9 mouse cellular contexts compared by ENCODE assay signal in the genomic region with DNA sequence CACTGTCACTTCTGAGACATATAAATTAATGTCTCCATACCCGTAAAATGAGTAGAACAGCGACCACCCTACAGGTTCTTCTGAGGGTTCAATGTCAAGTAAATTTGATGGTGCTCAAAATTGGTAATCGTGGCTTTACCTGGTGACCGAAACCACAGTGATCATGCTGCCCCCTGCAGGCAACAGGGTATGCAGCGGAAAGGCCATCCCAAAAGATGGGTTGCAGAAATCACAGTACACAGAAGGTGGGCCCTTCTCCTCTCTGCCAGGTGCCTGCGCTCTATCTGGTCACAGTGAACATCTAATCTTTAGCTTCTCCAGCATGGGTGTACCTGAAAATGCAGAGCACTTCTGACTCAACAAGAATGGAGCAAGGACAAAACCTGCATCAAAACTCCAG. TPM values are rescaled to one million over a fixed set of nuclear protein-coding genes. Genes with fewer than 3 reads are reported as not detected.
A peak's percentile ranks its signal among the peaks of the same experiment; 100 is the strongest.
DNase-seq lines count a peak whose midpoint lies in the region; ATAC-seq and TF ChIP-seq lines count a peak whose summit lies in the region.
"Had no signal": no experiment of that assay in that cellular context is flagged by ENCODE, and none has a peak within 500 bp of the region (broad histone marks: within the 10 kb centered on the region; RNA-seq: fewer than 3 reads in every experiment).

No protein-coding gene starts in this region.

- peak; percentile 7 for DNase-seq in kidney, adult 2 months
- DNase-seq in CH12.LX (ENCODE audit: extremely low read depth), result peak; percentile 22
- peak; percentile 35 for DNase-seq in R1 (ENCODE audit: low read depth, low spot score)
- DNase-seq in embryonic facial prominence, embryonic 10.5 days (ENCODE audit: low spot score), result peak; percentile 39
- peak; percentile 75 to 77 for DNase-seq in layer of hippocampus, postnatal 10 days (ENCODE audit: low spot score in 2 of 2)
- DNase-seq in ovary, postnatal 36 days (ENCODE audit: low spot score), result peak; percentile 53
- no peak for DNase-seq in spleen, adult 12 weeks (ENCODE audit: low spot score)

- no peak overlapping the region for H3K9ac ChIP-seq in kidney, embryonic 16.5 days (replicated peaks; ENCODE audit: low read length)
- no peak overlapping the region for H3K9ac ChIP-seq in CH12.LX (ENCODE audit: insufficient read depth, low read depth)
- H3K9ac ChIP-seq: limb, embryonic 12.5 days had no signal

- H3K27me3 ChIP-seq in kidney, adult 2 months (replicated peaks; ENCODE audit: control insufficient read depth, insufficient read depth, low read length), result no peaks in the 10 kb centered on the region
- H3K27me3 ChIP-seq in kidney, embryonic 16.5 days (ENCODE audit: insufficient read depth, low read length), result no peaks in the 10 kb centered on the region
- no peaks in the 10 kb centered on the region for H3K27me3 ChIP-seq in CH12.LX (replicated peaks)
- H3K27me3 ChIP-seq in embryonic facial prominence, embryonic 10.5 days (replicated peaks; ENCODE audit: low read depth, poor library complexity, severe bottlenecking), result no peaks in the 10 kb centered on the region
- H3K27me3 ChIP-seq: limb, embryonic 12.5 days had no signal

- H3K79me2 ChIP-seq in CH12.LX (replicated peaks; ENCODE audit: control insufficient read depth, extremely low read depth, insufficient read depth, poor library complexity, severe bottlenecking), result no peaks in the 10 kb centered on the region

- H3K4me1 ChIP-seq in kidney, adult 2 months (ENCODE audit: control insufficient read depth, insufficient read depth, low read length), result no peaks in the 10 kb centered on the region
- H3K4me1 ChIP-seq in kidney, embryonic 16.5 days (ENCODE audit: insufficient read depth, low read length), result no peaks in the 10 kb centered on the region
- H3K4me1 ChIP-seq in CH12.LX (ENCODE audit: control insufficient read depth in 1 of 2, insufficient read depth in 2 of 2), result peaks cover 0 to 9% of the 10 kb centered on the region in 2 experiments; a peak in 2 of 4 replicates
- no peaks in the 10 kb centered on the region for H3K4me1 ChIP-seq in embryonic facial prominence, embryonic 10.5 days
- H3K4me1 ChIP-seq: limb, embryonic 12.5 days had no signal

- H3K4me3 ChIP-seq in kidney, adult 2 months (ENCODE audit: insufficient read depth, low read depth, low read length), result no peak overlapping the region
- H3K4me3 ChIP-seq in kidney, embryonic 16.5 days (ENCODE audit: low read length), result no peak overlapping the region
- H3K4me3 ChIP-seq in CH12.LX (replicated peaks in 1 of 3; ENCODE audit: low read depth in 2 of 3, low read length in 2 of 3, poor library complexity in 1 of 3), result no peak overlapping the region
- H3K4me3 ChIP-seq in embryonic facial prominence, embryonic 10.5 days, result no peak overlapping the region
- H3K4me3 ChIP-seq: limb, embryonic 12.5 days had no signal

- no peaks in the 10 kb centered on the region for H3K9me3 ChIP-seq in kidney, embryonic 16.5 days (ENCODE audit: low read length)
- H3K9me3 ChIP-seq in CH12.LX (replicated peaks; ENCODE audit: low read length), result no peaks in the 10 kb centered on the region
- no peaks in the 10 kb centered on the region for H3K9me3 ChIP-seq in embryonic facial prominence, embryonic 10.5 days
- H3K9me3 ChIP-seq: limb, embryonic 12.5 days had no signal

- peak; percentile 72 for TF ChIP-seq CTCF in kidney, adult 2 months (conservative IDR thresholded peaks at IDR 0.05; ENCODE audit: insufficient read depth, insufficient read length, low read depth, low read length)
- TF ChIP-seq CTCF in CH12.LX (conservative IDR thresholded peaks at IDR 0.05 in 1 of 2, IDR thresholded peaks at IDR 0.05 in 1 of 2; ENCODE audit: low read depth in 2 of 2, low read length in 2 of 2), result peak; percentile 54 to 75

- in situ Hi-C loops in CH12.LX (cut with MboI; ENCODE audit: low pct_ligation_motif_present, low pct_unique_long_range_greater_than_20kb, low sequenced_read_pairs), result no loop called here

- no peaks in the 10 kb centered on the region for H3K36me3 ChIP-seq in kidney, adult 2 months (ENCODE audit: control insufficient read depth, insufficient read depth, low read length)
- H3K36me3 ChIP-seq in kidney, embryonic 16.5 days (ENCODE audit: insufficient read depth, low read length), result peaks cover 40% of the 10 kb centered on the region
- H3K36me3 ChIP-seq in CH12.LX (replicated peaks in 1 of 2; ENCODE audit: control insufficient read depth in 1 of 2, insufficient read depth in 1 of 2, low read length in 1 of 2), result peaks cover 21 to 52% of the 10 kb centered on the region in 2 experiments
- H3K36me3 ChIP-seq in embryonic facial prominence, embryonic 10.5 days (replicated peaks), result peaks cover 58% of the 10 kb centered on the region

- no peak overlapping the region for H3K4me2 ChIP-seq in kidney, embryonic 16.5 days (replicated peaks; ENCODE audit: low read depth, low read length)
- H3K4me2 ChIP-seq in CH12.LX (ENCODE audit: insufficient read depth, low read depth, poor library complexity, severe bottlenecking), result no peak overlapping the region
- H3K4me2 ChIP-seq: limb, embryonic 12.5 days had no signal

- TF ChIP-seq RAD21 in CH12.LX (IDR thresholded peaks at IDR 0.05; ENCODE audit: low read depth, low read length), result peak; percentile 51

- 68% methylated on average over 6 of the region's 6 CpGs for WGBS in kidney, adult 2 months
- 71% methylated on average over 6 of the region's 6 CpGs for WGBS in kidney, embryonic 16.5 days
- 82% methylated on average over 6 of the region's 6 CpGs for WGBS in embryonic facial prominence, embryonic 10.5 days

- TF ChIP-seq EP300 in CH12.LX (IDR thresholded peaks at IDR 0.05; ENCODE audit: low read length), result no peak

- no peak overlapping the region for H3K27ac ChIP-seq in kidney, adult 2 months (ENCODE audit: insufficient read depth, low read depth, low read length)
- no peak overlapping the region for H3K27ac ChIP-seq in kidney, embryonic 16.5 days (ENCODE audit: low read length)
- H3K27ac ChIP-seq in CH12.LX (ENCODE audit: insufficient read depth, low read depth), result no peak overlapping the region
- H3K27ac ChIP-seq in embryonic facial prominence, embryonic 10.5 days (replicated peaks), result no peak overlapping the region
- H3K27ac ChIP-seq: limb, embryonic 12.5 days had no signal

- no peak for TF ChIP-seq POLR2A in kidney, adult 2 months (IDR thresholded peaks at IDR 0.05; ENCODE audit: low read depth, low read length)
- TF ChIP-seq POLR2A in CH12.LX (IDR thresholded peaks at IDR 0.05; ENCODE audit: low read depth, low read length), result no peak

- dilution Hi-C loops in CH12.LX (cut with MboI; ENCODE audit: extremely low pct_ligation_motif_present, extremely low pct_unique_long_range_greater_than_20kb, low sequenced_read_pairs), result no loop called here

- no peak for ATAC-seq in kidney, embryonic 16.5 days (ENCODE audit: low FRiP score, low TSS enrichment)

TF ChIP-seq in CH12.LX, 34 proteins besides CTCF, POLR2A, EP300 and RAD21:
- TF ChIP-seq SMC3 (IDR thresholded peaks at IDR 0.05; ENCODE audit: low read depth, low read length), result peak; percentile 69
- no peak for TF ChIP-seq NRF1 (IDR thresholded peaks at IDR 0.05; ENCODE audit: low read depth, low read length)

RNA-seq across cellular contexts. Expression of gene P4ha3, which starts 40.2 kb away (rescaled TPM):
- 0.19 and 0.22 TPM in 2 replicates for polyA plus RNA-seq in kidney, adult 2 months (2012; rRNA removed)
- 7.2 and 9.3 TPM in 2 replicates for polyA plus RNA-seq in kidney, embryonic 16.5 days (2015; fragmentation: Nextera tagmentation; extraction: Ambion mirVana)
- total RNA-seq in CH12.LX (2012; rRNA removed) (not detected in 2 replicates), CH12.LX (2014; rRNA removed) (not detected in 2 replicates)
- polyA plus RNA-seq in CH12.LX (2012; ENCODE audit: insufficient read length, low read depth), result not detected in 2 replicates
- polyA plus RNA-seq in embryonic facial prominence, embryonic 10.5 days (2016; fragmentation: Nextera tagmentation; extraction: Ambion mirVana), result 1.6 and 2.3 TPM in 2 replicates
- 10 to 100 TPM in 1 of 2 experiments, 1 to 10 TPM in 1; 9.2 to 11.4 TPM for total RNA-seq in layer of hippocampus, postnatal 10 days (2021)

RNA-seq across cellular contexts. Expression of gene C2cd3, which starts 46.6 kb away (rescaled TPM):
- polyA plus RNA-seq in kidney, adult 2 months (2012; rRNA removed), result 16.7 and 16.8 TPM in 2 replicates
- polyA plus RNA-seq in kidney, embryonic 16.5 days (2015; fragmentation: Nextera tagmentation; extraction: Ambion mirVana), result 23.6 and 29.8 TPM in 2 replicates
- 15.4 and 16.7 TPM in 2 replicates for total RNA-seq in CH12.LX (2012; rRNA removed)
- total RNA-seq in CH12.LX (2014; rRNA removed), result 10.5 and 11.7 TPM in 2 replicates
- polyA plus RNA-seq in CH12.LX (2012; ENCODE audit: insufficient read length, low read depth), result 20.3 and 25.0 TPM in 2 replicates
- 37.5 and 38.8 TPM in 2 replicates for polyA plus RNA-seq in embryonic facial prominence, embryonic 10.5 days (2016; fragmentation: Nextera tagmentation; extraction: Ambion mirVana)
- total RNA-seq in layer of hippocampus, postnatal 10 days (2021), result 10 to 100 TPM; 15.2 to 18.5 TPM

RNA-seq across cellular contexts. Expression of gene Ppme1, which starts 46.6 kb away (rescaled TPM):
- polyA plus RNA-seq in kidney, adult 2 months (2012; rRNA removed), result 94.0 and 100 TPM in 2 replicates
- 72.5 and 79.5 TPM in 2 replicates for polyA plus RNA-seq in kidney, embryonic 16.5 days (2015; fragmentation: Nextera tagmentation; extraction: Ambion mirVana)
- total RNA-seq in CH12.LX (2012; rRNA removed) (31.5 and 45.6 TPM in 2 replicates), CH12.LX (2014; rRNA removed) (33.1 and 40.2 TPM in 2 replicates)
- 35.9 and 50.8 TPM in 2 replicates for polyA plus RNA-seq in CH12.LX (2012; ENCODE audit: insufficient read length, low read depth)
- 83.0 and 88.8 TPM in 2 replicates for polyA plus RNA-seq in embryonic facial prominence, embryonic 10.5 days (2016; fragmentation: Nextera tagmentation; extraction: Ambion mirVana)
- 100 to 1,000 TPM; 120 to 123 TPM for total RNA-seq in layer of hippocampus, postnatal 10 days (2021)
